Mouse (Mus musculus): ENCODE data around the gene Sox1.

DNA sequence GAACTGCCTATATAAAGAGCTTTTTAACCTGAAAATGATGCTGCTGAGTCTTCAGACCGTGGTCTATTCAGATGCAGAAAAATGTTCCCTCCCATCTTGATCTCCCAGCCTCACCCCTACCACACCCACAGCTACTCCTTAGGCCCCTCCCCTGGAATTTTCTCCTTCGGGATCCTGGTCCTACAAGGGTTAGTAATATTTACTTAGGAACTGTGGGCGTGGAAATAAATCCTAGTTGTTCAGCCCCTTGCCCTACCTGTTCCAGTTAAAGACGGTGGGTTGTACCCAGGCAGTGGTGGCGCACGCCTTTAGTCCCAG, 36.6 kb downstream of the Sox1 start:
- no peak for TF ChIP-seq CTCF (IDR thresholded peaks at IDR 0.05; ENCODE audit: low read depth)
- TF ChIP-seq EP300 (IDR thresholded peaks at IDR 0.05; ENCODE audit: low read depth) = no peak
